Mouse (Mus musculus) embryonic facial prominence, embryonic 14.5 days (tissue): ENCODE measurements at regions not wholly inside any gene's neighbourhood (a gene's known extent, or its start where the extent isn't known, plus 50 kb on each side); places are given as distances from the start of the nearest gene placed in this dataset.
A peak's percentile ranks its signal among the peaks of the same experiment; 100 is the strongest.

ENCODE experiments used
- ATAC-seq: fragments of 200-750 bp; cut with Nextera tagmentation; 2 replicates; pipeline ENCODE4 v1.8.0; 2017; ENCODE audit warnings: low read depth, moderate number of reproducible peaks, moderate TSS enrichment
- DNase-seq: peaks from one replicate; pipeline ENCODE4 v3.0.0-alpha.2; 2015; ENCODE audit warnings: low spot score
- H3K27ac ChIP-seq: fragments of 300-500 bp; sonication (generic); replicated peaks from 2 replicates; pipeline ENCODE4 v1.5.1; 2014; ENCODE audit warnings: low read depth, mild to moderate bottlenecking, low read length, moderate library complexity
- H3K27me3 ChIP-seq: fragments of 300-500 bp; sonication (generic); replicated peaks from 2 replicates; pipeline ENCODE4 v1.6.1; 2014; ENCODE audit warnings: low read length; ENCODE audit not compliant: control insufficient read depth, insufficient read depth
- H3K36me3 ChIP-seq: fragments of 300-500 bp; sonication (generic); 2 replicates; pipeline ENCODE4 v1.6.1; 2014; ENCODE audit warnings: low read length, mixed read lengths; ENCODE audit not compliant: control insufficient read depth, insufficient read depth
- H3K4me1 ChIP-seq: fragments of 300-500 bp; sonication (generic); 2 replicates; pipeline ENCODE4 v1.6.1; 2014; ENCODE audit warnings: antibody characterized with exemption, low read length; ENCODE audit not compliant: control insufficient read depth, insufficient read depth
- H3K4me2 ChIP-seq: fragments of 300-500 bp; sonication (generic); 2 replicates; pipeline ENCODE4 v1.6.1; 2014; ENCODE audit warnings: low read depth, mild to moderate bottlenecking, low read length, moderate library complexity, mixed read lengths
- H3K4me3 ChIP-seq: fragments of 300-500 bp; sonication (generic); 2 replicates; pipeline ENCODE4 v1.5.1; 2014; ENCODE audit warnings: low read depth, mild to moderate bottlenecking, low read length
- H3K9ac ChIP-seq: fragments of 300-500 bp; sonication (generic); 2 replicates; pipeline ENCODE4 v1.6.1; 2014; ENCODE audit warnings: low read depth, mild to moderate bottlenecking, low read length, moderate library complexity, mixed read lengths
- H3K9me3 ChIP-seq: fragments of 300-500 bp; sonication (generic); 2 replicates; pipeline ENCODE4 v1.6.1; 2016; ENCODE audit warnings: low read length; ENCODE audit not compliant: control insufficient read depth
- WGBS: fragments of 180-500 bp; shearing (Covaris S2); extraction: QIAGEN DNeasy Blood & Tissue Kit; methylation state at CpG from one replicate; pipeline ENCODE4 v1.1.7; 2014; 5-methylcytosine and 5-hydroxymethylcytosine counted together

- H3K4me3 ChIP-seq = no peak overlapping the region
- no peak overlapping the region for H3K27ac ChIP-seq
- 36% methylated on average over 4 of the region's 4 CpGs for WGBS
- peak; percentile 58 for DNase-seq
- no peaks in the 10 kb centered on the region for H3K4me1 ChIP-seq
- no peaks in the 10 kb centered on the region for H3K27me3 ChIP-seq
- ATAC-seq = no peak
- no peak overlapping the region for H3K9ac ChIP-seq
- no peak overlapping the region for H3K4me2 ChIP-seq
- H3K36me3 ChIP-seq = no peaks in the 10 kb centered on the region
- H3K9me3 ChIP-seq = no peaks in the 10 kb centered on the region
Observed at GRCm38 (mm10) chr2:133614672-133615071, 62.7 kb downstream of the Bmp2 start.

- Histone ChIP-seq H3K36me3 (no peaks in the 10 kb centered on the region), H3K4me2 (no peak overlapping the region), H3K9me3 (no peaks in the 10 kb centered on the region), H3K9ac (no peak overlapping the region), H3K27ac (no peak overlapping the region), H3K4me1 (no peaks in the 10 kb centered on the region), H3K4me3 (no peak overlapping the region), H3K27me3 (no peaks in the 10 kb centered on the region)
- DNase-seq (no peak), ATAC-seq (no peak)
- 80% methylated on average over 3 of the region's 3 CpGs for WGBS
Observed at GRCm38 (mm10) chr2:133615299-133615698, 63.3 kb downstream of the Bmp2 start.

GRCm38 (mm10) chr2:133617317-133617835, 65.4 kb downstream of the Bmp2 start:
- H3K4me1 ChIP-seq = no peaks in the 10 kb centered on the region
- H3K27ac ChIP-seq = no peak overlapping the region
- ATAC-seq (no peak), DNase-seq (no peak)
- no peaks in the 10 kb centered on the region for H3K9me3 ChIP-seq
- no peak overlapping the region for H3K4me3 ChIP-seq
- no peak overlapping the region for H3K4me2 ChIP-seq
- 70% methylated on average over 3 of the region's 3 CpGs for WGBS
- H3K36me3 ChIP-seq = no peaks in the 10 kb centered on the region
- no peaks in the 10 kb centered on the region for H3K27me3 ChIP-seq
- no peak overlapping the region for H3K9ac ChIP-seq

- Histone ChIP-seq H3K4me3 (no peak overlapping the region), H3K4me1 (no peaks in the 10 kb centered on the region), H3K4me2 (no peak overlapping the region), H3K27me3 (no peaks in the 10 kb centered on the region), H3K9ac (no peak overlapping the region), H3K9me3 (no peaks in the 10 kb centered on the region), H3K27ac (no peak overlapping the region), H3K36me3 (no peaks in the 10 kb centered on the region)
- 24% methylated on average over 2 of the region's 2 CpGs for WGBS
- DNase-seq (no peak), ATAC-seq (no peak; the same call in 1 of the 2 replicates)
Observed at GRCm38 (mm10) chr2:133622523-133622922, 70.6 kb downstream of the Bmp2 start.

- H3K27me3 ChIP-seq = no peaks in the 10 kb centered on the region
- no peak overlapping the region for H3K4me3 ChIP-seq
- DNase-seq = peak; percentile 39
- H3K9ac ChIP-seq = no peak overlapping the region
- no peak overlapping the region for H3K4me2 ChIP-seq
- WGBS = 18% methylated on average over 2 of the region's 2 CpGs
- H3K27ac ChIP-seq = no peak overlapping the region
- no peak for ATAC-seq
- H3K9me3 ChIP-seq = no peaks in the 10 kb centered on the region
- no peaks in the 10 kb centered on the region for H3K4me1 ChIP-seq
- no peaks in the 10 kb centered on the region for H3K36me3 ChIP-seq
Observed at GRCm38 (mm10) chr2:133625542-133625941, 73.6 kb downstream of the Bmp2 start.

- H3K27ac ChIP-seq = no peak overlapping the region
- ATAC-seq (no peak), DNase-seq (no peak)
Observed at GRCm38 (mm10) chr2:133628874-133629273, 76.9 kb downstream of the Bmp2 start.

GRCm38 (mm10) chr2:133635434-133635833, 83.5 kb downstream of the Bmp2 start:
- WGBS = 8% methylated on average over 1 of the region's 1 CpGs
- Histone ChIP-seq H3K4me1 (no peaks in the 10 kb centered on the region; the same call in 1 of the 2 replicates), H3K27ac (no peak overlapping the region), H3K27me3 (0 out of 2 replicates have a peak, but pooled peaks cover 2% of the 10 kb centered on the region), H3K36me3 (no peaks in the 10 kb centered on the region), H3K4me3 (no peak overlapping the region), H3K9ac (no peak overlapping the region), H3K4me2 (no peak overlapping the region), H3K9me3 (no peaks in the 10 kb centered on the region)
- ATAC-seq (0 out of 2 replicates have a peak, but pooled peaks have one; percentile 60), DNase-seq (peak; percentile 30)

More at GRCm38 (mm10) chr2:133628874-133629273, 76.9 kb downstream of the Bmp2 start:
- no peak overlapping the region for H3K9ac ChIP-seq
- no peak overlapping the region for H3K4me3 ChIP-seq
- H3K36me3 ChIP-seq = no peaks in the 10 kb centered on the region
- WGBS = 73% methylated on average over 6 of the region's 6 CpGs
- no peak overlapping the region for H3K4me2 ChIP-seq
- no peaks in the 10 kb centered on the region; the same call in 1 of the 2 replicates for H3K4me1 ChIP-seq
- no peaks in the 10 kb centered on the region for H3K27me3 ChIP-seq
- H3K9me3 ChIP-seq = no peaks in the 10 kb centered on the region

GRCm38 (mm10) chr2:133649874-133650481, 98.0 kb downstream of the Bmp2 start:
- H3K4me1 ChIP-seq = no peaks in the 10 kb centered on the region

More at GRCm38 (mm10) chr2:133649874-133650481, 98.0 kb downstream of the Bmp2 start:
- no peak for DNase-seq
- Histone ChIP-seq H3K4me2 (no peak overlapping the region), H3K27me3 (no peaks in the 10 kb centered on the region), H3K27ac (no peak overlapping the region), H3K9ac (no peak overlapping the region), H3K36me3 (no peaks in the 10 kb centered on the region), H3K9me3 (no peaks in the 10 kb centered on the region), H3K4me3 (no peak overlapping the region)
- WGBS = 86% methylated on average over 6 of the region's 6 CpGs
- no peak for ATAC-seq
